Mouse (Mus musculus): ENCODE measurements around the gene Brsk2.
"Not testable (repeated sequence)": the region's sequence is repeated elsewhere in the genome, so short reads cannot be mapped to it uniquely, and the experiment has no call there.

The Brsk2 gene

GRCm38 (mm10) chr7:141948906-141949798, at the start of gene Brsk2:
Brsk2 (plus strand) TSS chr7:141949751.
- peak; percentile 64 for DNase-seq (ENCODE audit: low read depth)

GRCm38 (mm10) chr7:141901825-141902224, 47.7 kb upstream of the Brsk2 start:
- DNase-seq (ENCODE audit: low read depth), result no peak

- DNase-seq (ENCODE audit: low read depth), result peak; percentile 97
These were observed 47.3 kb upstream of the Brsk2 start for GRCm38 (mm10) chr7:141902269-141902729.

GRCm38 (mm10) chr7:141902791-141903190, 46.8 kb upstream of the Brsk2 start:
- DNase-seq (ENCODE audit: low read depth), result no peak

GRCm38 (mm10) chr7:141908591-141908990, 41.0 kb upstream of the Brsk2 start:
- no peak for DNase-seq (ENCODE audit: low read depth)

GRCm38 (mm10) chr7:141911305-141911704, 38.2 kb upstream of the Brsk2 start:
- DNase-seq (ENCODE audit: low read depth), result no peak

GRCm38 (mm10) chr7:141918407-141918806, 31.1 kb upstream of the Brsk2 start, which contains the start of gene Tollip:
Tollip (minus strand) TSS chr7:141918507.
- DNase-seq (ENCODE audit: low read depth), result no peak

- DNase-seq (ENCODE audit: low read depth), result not testable (repeated sequence)
These were observed 25.4 kb upstream of the Brsk2 start for GRCm38 (mm10) chr7:141924121-141924520.

GRCm38 (mm10) chr7:141924917-141925316, 24.6 kb upstream of the Brsk2 start:
- DNase-seq (ENCODE audit: low read depth), result no peak

GRCm38 (mm10) chr7:141928642-141929041, 20.9 kb upstream of the Brsk2 start:
- no peak for DNase-seq (ENCODE audit: low read depth)

- DNase-seq (ENCODE audit: low read depth), result no peak
These were observed 15.2 kb upstream of the Brsk2 start for GRCm38 (mm10) chr7:141934128-141934898.

GRCm38 (mm10) chr7:141934951-141935350, 14.6 kb upstream of the Brsk2 start:
- DNase-seq (ENCODE audit: low read depth), result no peak

GRCm38 (mm10) chr7:141943444-141943843, 6.1 kb upstream of the Brsk2 start:
- DNase-seq (ENCODE audit: low read depth), result no peak

- DNase-seq (ENCODE audit: low read depth), result no peak
These were observed 3.6 kb upstream of the Brsk2 start for GRCm38 (mm10) chr7:141945927-141946326.

- DNase-seq (ENCODE audit: low read depth), result no peak
These were observed 2.0 kb upstream of the Brsk2 start for GRCm38 (mm10) chr7:141947512-141947911.

GRCm38 (mm10) chr7:141948045-141948444, 1.5 kb upstream of the Brsk2 start:
- no peak for DNase-seq (ENCODE audit: low read depth)

GRCm38 (mm10) chr7:141949799-141950103, 200 bp downstream of the Brsk2 start:
- DNase-seq (ENCODE audit: low read depth), result no peak

- no peak for DNase-seq (ENCODE audit: low read depth)
These were observed 808 bp downstream of the Brsk2 start for GRCm38 (mm10) chr7:141950104-141951013.

- no peak for DNase-seq (ENCODE audit: low read depth)
These were observed 2.3 kb downstream of the Brsk2 start for GRCm38 (mm10) chr7:141951821-141952220.

- no peak for DNase-seq (ENCODE audit: low read depth)
These were observed 3.4 kb downstream of the Brsk2 start for GRCm38 (mm10) chr7:141952920-141953319.

GRCm38 (mm10) chr7:141953616-141954015, 4.1 kb downstream of the Brsk2 start:
- no peak for DNase-seq (ENCODE audit: low read depth)

Measured in fibroblast of lung, adult 2 months (primary cell).